Mouse (Mus musculus): ENCODE measurements around the gene Gucy2f. TPM values are rescaled to one million over a fixed set of nuclear protein-coding genes. Genes with fewer than 3 reads are reported as not detected.
A peak's percentile ranks its signal among the peaks of the same experiment; 100 is the strongest.

Gucy2f gene
- polyA plus RNA-seq, 1 experiment from 2014 or later = 0.12 TPM

- WGBS = 49% methylated on average over 3 of the region's 3 CpGs
- ATAC-seq (ENCODE audit: low FRiP score, low TSS enrichment) = no peak
- H3K27me3 ChIP-seq (ENCODE audit: control insufficient read depth, insufficient read depth, low read length) = no peaks in the 10 kb centered on the region
Measured at GRCm38 (mm10) chrX:142096904-142097303, 99.8 kb downstream of the Gucy2f start.

GRCm38 (mm10) chrX:142095579-142095978 is 101.2 kb downstream of the Gucy2f start:
- WGBS = 73% methylated on average over 5 of the region's 5 CpGs
- no peak for DNase-seq

More at GRCm38 (mm10) chrX:142096904-142097303, 99.8 kb downstream of the Gucy2f start:
- Histone ChIP-seq H3K4me3 (replicated peaks; ENCODE audit: low read depth, low read length) (no peak overlapping the region), H3K4me2 (ENCODE audit: low read length) (no peak overlapping the region), H3K9ac (replicated peaks; ENCODE audit: low read length) (no peak overlapping the region), H3K9me3 (ENCODE audit: control insufficient read depth, low read length) (no peaks in the 10 kb centered on the region), H3K27ac (replicated peaks; ENCODE audit: low read depth, low read length) (no peak overlapping the region), H3K4me1 (ENCODE audit: control insufficient read depth, insufficient read depth, low read length) (no peaks in the 10 kb centered on the region), H3K36me3 (ENCODE audit: control insufficient read depth, insufficient read depth, low read length) (no peaks in the 10 kb centered on the region)
- DNase-seq = peak; percentile 77

DNA sequence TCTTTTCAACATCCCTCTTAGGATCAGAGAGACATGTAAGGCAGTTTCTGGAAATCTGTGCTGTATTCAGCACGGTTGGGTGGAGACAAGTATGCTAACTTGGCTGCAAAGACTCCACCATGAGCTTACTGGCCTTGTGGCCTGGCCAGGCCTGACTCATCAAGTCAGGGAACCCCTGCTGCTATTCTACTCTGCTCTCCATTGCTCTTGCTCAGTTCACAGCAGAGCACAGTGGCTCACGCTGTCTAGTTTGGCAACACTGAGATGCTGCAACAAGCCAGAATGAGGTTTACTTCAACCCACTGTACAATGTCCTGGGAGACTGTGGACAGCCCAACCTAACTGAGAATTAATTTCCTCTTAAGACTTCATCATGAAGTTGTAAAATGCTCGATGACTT is 134.1 kb downstream of the Gucy2f start:
- no peak for ATAC-seq (ENCODE audit: low FRiP score, low TSS enrichment)

More at GRCm38 (mm10) chrX:142095579-142095978, 101.2 kb downstream of the Gucy2f start:
- no peak for ATAC-seq (ENCODE audit: low FRiP score, low TSS enrichment)
- Histone ChIP-seq H3K36me3 (ENCODE audit: control insufficient read depth, insufficient read depth, low read length) (no peaks in the 10 kb centered on the region), H3K4me1 (ENCODE audit: control insufficient read depth, insufficient read depth, low read length) (no peaks in the 10 kb centered on the region), H3K9ac (replicated peaks; ENCODE audit: low read length) (no peak overlapping the region), H3K4me3 (replicated peaks; ENCODE audit: low read depth, low read length) (no peak overlapping the region), H3K9me3 (ENCODE audit: control insufficient read depth, low read length) (no peaks in the 10 kb centered on the region), H3K27ac (replicated peaks; ENCODE audit: low read depth, low read length) (no peak overlapping the region), H3K27me3 (ENCODE audit: control insufficient read depth, insufficient read depth, low read length) (no peaks in the 10 kb centered on the region), H3K4me2 (ENCODE audit: low read length) (no peak overlapping the region)

More for the DNA sequence above, 134.1 kb downstream of the Gucy2f start:
- Histone ChIP-seq H3K36me3 (ENCODE audit: control insufficient read depth, insufficient read depth, low read length) (no peaks in the 10 kb centered on the region), H3K4me3 (replicated peaks; ENCODE audit: low read depth, low read length) (no peak overlapping the region), H3K9ac (replicated peaks; ENCODE audit: low read length) (no peak overlapping the region), H3K9me3 (ENCODE audit: control insufficient read depth, low read length) (no peaks in the 10 kb centered on the region), H3K4me1 (ENCODE audit: control insufficient read depth, insufficient read depth, low read length) (no peaks in the 10 kb centered on the region), H3K27me3 (ENCODE audit: control insufficient read depth, insufficient read depth, low read length) (peaks cover 6% of the 10 kb centered on the region; the same call in 1 of the 2 replicates), H3K4me2 (ENCODE audit: low read length) (no peak overlapping the region), H3K27ac (replicated peaks; ENCODE audit: low read depth, low read length) (no peak overlapping the region)
- WGBS = 70% methylated on average over 3 of the region's 3 CpGs
- no peak for DNase-seq

Other genes starting within 250 kb of the Gucy2f start
- 19.3 and 21.4 TPM in 2 replicates for gene Nxt2, start 29.8 kb upstream of the Gucy2f start, polyA plus RNA-seq (2014; fragmentation: Nextera tagmentation; extraction: Ambion mirVana)
- 23.9 and 26.6 TPM in 2 replicates for gene Kcne1l, start 109.4 kb upstream of the Gucy2f start, polyA plus RNA-seq (2014; fragmentation: Nextera tagmentation; extraction: Ambion mirVana)
- gene Acsl4, start 193.6 kb upstream of the Gucy2f start, polyA plus RNA-seq (2014; fragmentation: Nextera tagmentation; extraction: Ambion mirVana) = 17.4 and 23.7 TPM in 2 replicates